8 mouse cellular contexts compared by ENCODE assay signal in genomic region chr5:125176864-125177263, GRCm38 (mm10). TPM values are rescaled to one million over a fixed set of nuclear protein-coding genes. Genes with fewer than 3 reads are reported as not detected.
A peak's percentile ranks its signal among the peaks of the same experiment; 100 is the strongest.
DNase-seq lines count a peak whose midpoint lies in the region; ATAC-seq and TF ChIP-seq lines count a peak whose summit lies in the region.

No protein-coding gene starts in this region.

- no peak for TF ChIP-seq CTCF in intestine, postnatal 0 days (IDR thresholded peaks at IDR 0.05; ENCODE audit: low read depth)

- H3K9ac ChIP-seq in intestine, postnatal 0 days (ENCODE audit: low read depth, low read length): no peak overlapping the region
- peak overlapping the region; percentile 84 for H3K9ac ChIP-seq in midbrain, embryonic 14.5 days (replicated peaks; ENCODE audit: low read length)

- no peak for ATAC-seq in intestine, postnatal 0 days
- ATAC-seq in midbrain, embryonic 14.5 days (ENCODE audit: low FRiP score, low TSS enrichment): no peak
- ATAC-seq in erythroid progenitor cell, adult 5-6 weeks (replicated peaks; ENCODE audit: low FRiP score, poor library complexity, severe bottlenecking): no peak

- peak; percentile 66 for DNase-seq in layer of hippocampus, adult 11-12 months (ENCODE audit: low spot score)
- no peak for DNase-seq in layer of hippocampus, adult 9-10 months (ENCODE audit: low spot score)
- no peak for DNase-seq in forebrain, embryonic 10.5 days (ENCODE audit: extremely low spot score, low spot score)
- DNase-seq in limb, embryonic 10.5 days (ENCODE audit: low spot score): no peak
- peak; percentile 65 for DNase-seq in midbrain, embryonic 14.5 days
- DNase-seq in embryo, embryonic 10.5 days (ENCODE audit: low spot score): no peak

- H3K27ac ChIP-seq in forebrain, embryonic 10.5 days: peak overlapping the region; percentile 93; the same call in 1 of the 2 replicates
- H3K27ac ChIP-seq in intestine, postnatal 0 days (ENCODE audit: low read depth, low read length): no peak overlapping the region
- H3K27ac ChIP-seq in limb, embryonic 10.5 days: peak overlapping the region; percentile 96
- H3K27ac ChIP-seq in midbrain, embryonic 14.5 days (replicated peaks; ENCODE audit: low read depth, low read length): peak overlapping the region; percentile 90

- no peaks in the 10 kb centered on the region for H3K9me3 ChIP-seq in forebrain, embryonic 10.5 days
- H3K9me3 ChIP-seq in intestine, postnatal 0 days (ENCODE audit: control insufficient read depth): no peaks in the 10 kb centered on the region
- H3K9me3 ChIP-seq in limb, embryonic 10.5 days (replicated peaks): no peaks in the 10 kb centered on the region
- no peaks in the 10 kb centered on the region for H3K9me3 ChIP-seq in midbrain, embryonic 14.5 days (ENCODE audit: control insufficient read depth, low read length)

- H3K4me1 ChIP-seq in forebrain, embryonic 10.5 days: peaks cover 76% of the 10 kb centered on the region
- no peaks in the 10 kb centered on the region for H3K4me1 ChIP-seq in intestine, postnatal 0 days (replicated peaks; ENCODE audit: control insufficient read depth, insufficient read depth, low read length)
- peaks cover 77% of the 10 kb centered on the region for H3K4me1 ChIP-seq in limb, embryonic 10.5 days
- peaks cover 58% of the 10 kb centered on the region for H3K4me1 ChIP-seq in midbrain, embryonic 14.5 days (ENCODE audit: control insufficient read depth, insufficient read depth, low read length)

- WGBS in forebrain, embryonic 10.5 days: 11% methylated on average over 12 of the region's 12 CpGs
- 37% methylated on average over 12 of the region's 12 CpGs for WGBS in intestine, postnatal 0 days
- WGBS in limb, embryonic 10.5 days: 20% methylated on average over 12 of the region's 12 CpGs
- WGBS in midbrain, embryonic 14.5 days: 3% methylated on average over 12 of the region's 12 CpGs

- no peaks in the 10 kb centered on the region for H3K36me3 ChIP-seq in forebrain, embryonic 10.5 days (replicated peaks)
- no peaks in the 10 kb centered on the region for H3K36me3 ChIP-seq in intestine, postnatal 0 days (ENCODE audit: control insufficient read depth, insufficient read depth)
- H3K36me3 ChIP-seq in limb, embryonic 10.5 days: peaks cover 4% of the 10 kb centered on the region; the same call in 1 of the 2 replicates
- H3K36me3 ChIP-seq in midbrain, embryonic 14.5 days (ENCODE audit: control insufficient read depth, insufficient read depth, low read length): no peaks in the 10 kb centered on the region

- H3K27me3 ChIP-seq in forebrain, embryonic 10.5 days (ENCODE audit: poor library complexity, severe bottlenecking): peaks cover 21% of the 10 kb centered on the region
- no peaks in the 10 kb centered on the region for H3K27me3 ChIP-seq in intestine, postnatal 0 days (replicated peaks; ENCODE audit: control insufficient read depth, insufficient read depth, low read length)
- H3K27me3 ChIP-seq in limb, embryonic 10.5 days (ENCODE audit: low read depth, poor library complexity, severe bottlenecking): 0 out of 2 replicates have a peak, but pooled peaks cover 3% of the 10 kb centered on the region
- H3K27me3 ChIP-seq in midbrain, embryonic 14.5 days (ENCODE audit: control insufficient read depth, insufficient read depth, low read length): peaks cover 4% of the 10 kb centered on the region; the same call in 1 of the 2 replicates

- H3K4me3 ChIP-seq in forebrain, embryonic 10.5 days: peak overlapping the region; percentile 89
- H3K4me3 ChIP-seq in intestine, postnatal 0 days (ENCODE audit: low read depth, low read length): peak overlapping the region; percentile 73
- H3K4me3 ChIP-seq in limb, embryonic 10.5 days: peak overlapping the region; percentile 97
- peak overlapping the region; percentile 75 for H3K4me3 ChIP-seq in midbrain, embryonic 14.5 days (replicated peaks; ENCODE audit: low read depth, low read length)

- H3K4me2 ChIP-seq in intestine, postnatal 0 days (replicated peaks; ENCODE audit: low read depth): peak overlapping the region; percentile 98
- peak overlapping the region; percentile 94 for H3K4me2 ChIP-seq in midbrain, embryonic 14.5 days (ENCODE audit: low read length)

RNA-seq across cellular contexts. Expression of gene Ncor2, which starts 2.2 kb away (rescaled TPM):
- polyA plus RNA-seq in forebrain, embryonic 10.5 days (2016; fragmentation: Nextera tagmentation; extraction: Ambion mirVana): 15.7 and 17.8 TPM in 2 replicates
- polyA plus RNA-seq in intestine, postnatal 0 days (2015; fragmentation: Nextera tagmentation; extraction: Ambion mirVana): 7.1 and 7.6 TPM in 2 replicates
- polyA plus RNA-seq in limb, embryonic 10.5 days (2016; fragmentation: Nextera tagmentation; extraction: Ambion mirVana): 22.4 and 26.8 TPM in 2 replicates
- 23.7 and 24.0 TPM in 2 replicates for polyA plus RNA-seq in midbrain, embryonic 14.5 days (2014; fragmentation: Nextera tagmentation; extraction: Ambion mirVana)
- total RNA-seq in erythroid progenitor cell, adult 5-6 weeks (2015; ENCODE audit: low replicate concordance): 10.5 and 37.3 TPM in 2 replicates
- total RNA-seq in erythroid progenitor cell, adult 5-6 weeks (2017; ENCODE audit: low replicate concordance): 0.91 and 2.6 TPM in 2 replicates

Comparison
In these comparisons a context has a peak if more than half of its experiments do, and no peak if none do; other contexts are left out.
1. DNase-seq: peak in layer of hippocampus, adult 11-12 months (single experiment) and midbrain, embryonic 14.5 days (single experiment); none in layer of hippocampus, adult 9-10 months (single experiment), forebrain, embryonic 10.5 days (single experiment), limb, embryonic 10.5 days (single experiment) and embryo, embryonic 10.5 days (single experiment).
2. Peak in every context shown above with its lines, with median percentiles within 50 percentile points of each other: H3K4me3 ChIP-seq.